Mouse (Mus musculus) midbrain, embryonic 14.5 days (tissue): ENCODE data around the gene Pfkp. TPM values are rescaled to one million over a fixed set of nuclear protein-coding genes. Genes with fewer than 3 reads are reported as not detected.
A peak's percentile ranks its signal among the peaks of the same experiment; 100 is the strongest.

Source experiments
- ATAC-seq: fragments of 200-750 bp; cut with Nextera tagmentation; 2 replicates; pipeline ENCODE4 v1.8.0; 2017; ENCODE audit warnings: moderate number of reproducible peaks, moderate library complexity; ENCODE audit not compliant: low FRiP score, low TSS enrichment
- DNase-seq: peaks from one replicate; pipeline ENCODE4 v3.0.0-alpha.2; 2015
- H3K27ac ChIP-seq: fragments of 300-500 bp; sonication (generic); replicated peaks from 2 replicates; pipeline ENCODE4 v1.5.1; 2014; ENCODE audit warnings: mild to moderate bottlenecking, low read depth, low read length, moderate library complexity
- H3K27me3 ChIP-seq: fragments of 300-500 bp; sonication (generic); 2 replicates; pipeline ENCODE4 v1.6.1; 2014; ENCODE audit warnings: low read length, control low read depth, mixed read lengths; ENCODE audit not compliant: control insufficient read depth, insufficient read depth
- H3K36me3 ChIP-seq: fragments of 300-500 bp; sonication (generic); 2 replicates; pipeline ENCODE4 v1.6.1; 2014; ENCODE audit warnings: low read length, control low read depth; ENCODE audit not compliant: control insufficient read depth, insufficient read depth
- H3K4me1 ChIP-seq: fragments of 300-500 bp; sonication (generic); 2 replicates; pipeline ENCODE4 v1.6.1; 2014; ENCODE audit warnings: mild to moderate bottlenecking, antibody characterized with exemption, low read length, control low read depth; ENCODE audit not compliant: control insufficient read depth, insufficient read depth
- H3K4me2 ChIP-seq: fragments of 300-500 bp; sonication (generic); 2 replicates; pipeline ENCODE4 v1.6.1; 2014; ENCODE audit warnings: mild to moderate bottlenecking, low read length, moderate library complexity
- H3K4me3 ChIP-seq: fragments of 300-500 bp; sonication (generic); replicated peaks from 2 replicates; pipeline ENCODE4 v1.5.1; 2014; ENCODE audit warnings: low read depth, low read length
- H3K9ac ChIP-seq: fragments of 300-500 bp; sonication (generic); replicated peaks from 2 replicates; pipeline ENCODE4 v1.6.1; 2014; ENCODE audit warnings: mild to moderate bottlenecking, low read length, moderate library complexity
- H3K9me3 ChIP-seq: fragments of 300-500 bp; sonication (generic); 2 replicates; pipeline ENCODE4 v1.6.1; 2016; ENCODE audit warnings: low read length, control low read depth, mixed read lengths; ENCODE audit not compliant: control insufficient read depth
- WGBS: fragments of 180-500 bp; shearing (Covaris S2); extraction: QIAGEN DNeasy Blood & Tissue Kit; methylation state at CpG from one replicate; pipeline ENCODE4 v1.1.7; 2014; 5-methylcytosine and 5-hydroxymethylcytosine counted together
- polyA plus RNA-seq: library from polyadenylated mRNA; unstranded; fragments of >200 nt; fragmentation: Nextera tagmentation; extraction: Ambion mirVana; gene quantifications from 2 replicates; pipeline ENCODE4 v1.2.1, GENCODE M21; 2014

Pfkp gene
- polyA plus RNA-seq, 1 experiment from 2014 or later = 241 TPM

DNA sequence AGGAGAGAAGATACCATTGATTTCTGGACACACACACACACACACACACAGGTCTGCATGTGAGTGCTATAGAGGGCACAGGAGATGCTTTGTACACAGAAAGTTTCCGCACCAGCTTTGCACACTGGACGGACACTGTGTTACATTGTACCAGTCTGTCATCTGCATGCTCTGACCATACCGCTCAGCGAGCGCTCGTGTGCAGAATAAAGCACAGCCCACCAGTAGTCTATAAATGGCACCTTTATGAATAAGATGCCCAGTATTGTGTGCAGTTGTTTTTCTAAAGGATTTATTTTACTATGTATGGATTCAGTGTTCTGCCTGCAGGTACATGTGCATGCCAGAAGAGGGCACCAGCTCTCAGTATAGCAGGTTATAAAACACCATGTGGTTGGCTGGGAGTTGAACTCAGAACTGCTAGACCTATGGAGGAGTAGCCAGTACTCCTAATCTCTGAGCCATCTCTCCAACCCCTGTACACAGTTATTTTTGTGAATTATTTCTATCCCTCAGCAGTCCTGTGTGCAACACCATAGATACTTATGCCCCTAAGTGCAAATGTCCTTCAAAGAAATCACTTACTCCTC, 72.6 kb downstream of the Pfkp start:
- no peak overlapping the region for H3K4me3 ChIP-seq
- no peaks in the 10 kb centered on the region for H3K4me1 ChIP-seq
- DNase-seq = peak; percentile 38
- 94% methylated on average over 6 of the region's 6 CpGs for WGBS
- peak; percentile 24; the same call in 1 of the 2 replicates for ATAC-seq
- no peak overlapping the region for H3K4me2 ChIP-seq
- H3K9ac ChIP-seq = no peak overlapping the region
- H3K27ac ChIP-seq = no peak overlapping the region
- H3K9me3 ChIP-seq = no peaks in the 10 kb centered on the region
- no peaks in the 10 kb centered on the region for H3K27me3 ChIP-seq
- peaks cover 94% of the 10 kb centered on the region for H3K36me3 ChIP-seq

DNA sequence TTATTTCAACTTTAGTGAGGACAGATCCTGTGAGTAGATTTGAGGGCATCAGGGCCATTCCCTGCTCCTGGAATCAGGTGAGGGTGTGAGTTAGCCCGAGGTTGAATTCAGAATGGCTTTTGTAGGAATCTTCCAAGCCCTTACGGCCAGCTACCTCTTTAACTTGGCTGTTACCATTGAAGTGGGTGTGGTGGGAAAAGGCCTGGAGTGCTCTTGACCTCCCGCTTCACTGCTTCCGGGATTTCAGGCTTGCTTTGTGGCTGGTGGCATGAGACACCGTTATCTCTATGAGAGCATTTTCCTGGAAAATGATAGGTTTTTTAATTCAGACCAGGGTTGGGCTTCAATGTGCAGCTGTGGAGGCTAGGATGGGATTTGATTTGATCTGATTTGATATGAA, 83.0 kb downstream of the Pfkp start:
- no peaks in the 10 kb centered on the region for H3K9me3 ChIP-seq
- H3K4me3 ChIP-seq = no peak overlapping the region
- peaks cover 98% of the 10 kb centered on the region for H3K36me3 ChIP-seq
- ATAC-seq (no peak), DNase-seq (no peak)
- WGBS = 96% methylated on average over 5 of the region's 5 CpGs
- H3K9ac ChIP-seq = no peak overlapping the region
- H3K4me2 ChIP-seq = no peak overlapping the region
- H3K27me3 ChIP-seq = no peaks in the 10 kb centered on the region
- H3K27ac ChIP-seq = no peak overlapping the region
- H3K4me1 ChIP-seq = no peaks in the 10 kb centered on the region

DNA sequence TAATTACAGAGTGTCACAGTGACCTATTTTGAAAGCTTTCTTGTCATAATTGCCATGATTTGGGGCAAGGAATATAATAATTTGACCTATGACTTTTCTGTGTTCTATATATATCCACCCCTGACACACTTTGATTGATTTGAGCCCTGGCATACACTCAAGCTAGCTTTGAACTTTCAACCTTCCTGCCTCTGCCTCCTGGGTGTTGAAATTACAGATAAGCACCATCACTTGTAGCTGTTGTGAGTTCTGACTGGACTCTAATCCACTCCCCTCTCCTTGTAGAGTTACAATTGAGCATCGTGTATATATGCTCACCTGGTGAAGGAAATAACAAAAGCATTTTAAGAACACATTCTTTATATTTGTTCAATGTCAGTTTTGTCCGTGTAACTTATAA, 86.2 kb downstream of the Pfkp start:
- 87% methylated on average over 2 of the region's 2 CpGs for WGBS
- no peak overlapping the region for H3K27ac ChIP-seq
- H3K4me2 ChIP-seq = no peak overlapping the region
- no peak for ATAC-seq
- DNase-seq = no peak
- H3K9ac ChIP-seq = no peak overlapping the region
- no peaks in the 10 kb centered on the region for H3K9me3 ChIP-seq
- H3K27me3 ChIP-seq = no peaks in the 10 kb centered on the region
- peaks cover 97% of the 10 kb centered on the region for H3K36me3 ChIP-seq
- no peaks in the 10 kb centered on the region for H3K4me1 ChIP-seq
- no peak overlapping the region for H3K4me3 ChIP-seq

DNA sequence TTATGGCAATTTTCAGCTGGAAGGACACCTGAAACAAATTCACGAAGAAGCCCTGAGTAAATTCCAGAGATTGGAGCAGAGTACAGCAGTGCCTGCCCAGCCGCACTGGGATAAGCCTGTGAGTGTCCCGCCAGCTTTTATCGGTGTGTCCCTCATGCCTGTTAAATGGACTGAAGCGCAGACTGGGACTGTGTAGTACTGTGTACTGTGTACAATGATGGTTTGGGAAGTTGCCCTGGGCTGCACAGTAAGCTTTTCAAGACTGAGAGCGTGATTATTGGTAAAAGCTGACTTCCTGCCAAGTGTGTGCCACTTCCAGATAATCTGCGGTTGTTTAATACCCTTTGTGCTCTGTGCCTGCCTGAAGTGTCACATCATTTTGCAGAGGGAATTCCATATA, 90.8 kb downstream of the Pfkp start:
- no peak overlapping the region for H3K9ac ChIP-seq
- H3K4me3 ChIP-seq = no peak overlapping the region
- H3K4me2 ChIP-seq = no peak overlapping the region
- peaks cover 88% of the 10 kb centered on the region for H3K36me3 ChIP-seq
- H3K9me3 ChIP-seq = no peaks in the 10 kb centered on the region
- H3K27me3 ChIP-seq = no peaks in the 10 kb centered on the region
- DNase-seq (peak; percentile 57), ATAC-seq (peak; percentile 44; the same call in 1 of the 2 replicates)
- 76% methylated on average over 7 of the region's 7 CpGs for WGBS
- no peak overlapping the region for H3K27ac ChIP-seq
- no peaks in the 10 kb centered on the region for H3K4me1 ChIP-seq

DNA sequence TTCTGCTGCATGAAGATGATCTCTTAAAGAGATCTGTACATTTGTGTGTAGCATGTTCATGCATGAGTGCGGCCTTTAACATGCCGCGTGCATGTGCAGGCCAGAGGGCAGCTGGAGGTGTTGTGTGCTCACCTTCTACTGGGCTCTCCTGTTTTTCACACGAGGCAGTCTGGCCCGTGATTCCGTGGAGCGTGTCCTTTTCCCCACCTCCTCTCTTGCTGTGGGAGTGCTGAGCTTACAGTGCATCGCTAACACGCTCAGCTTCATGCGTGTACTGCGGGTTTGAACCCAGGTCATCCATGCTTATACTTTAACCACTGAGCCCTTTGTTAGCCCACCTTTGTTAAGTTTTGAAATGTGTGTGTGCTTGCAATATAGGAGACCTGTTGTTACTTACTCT, 92.9 kb downstream of the Pfkp start:
- no peak for ATAC-seq
- H3K9me3 ChIP-seq = no peaks in the 10 kb centered on the region
- DNase-seq = no peak
- no peaks in the 10 kb centered on the region for H3K4me1 ChIP-seq
- no peak overlapping the region for H3K4me3 ChIP-seq
- H3K9ac ChIP-seq = no peak overlapping the region
- peaks cover 81% of the 10 kb centered on the region for H3K36me3 ChIP-seq
- no peak overlapping the region for H3K4me2 ChIP-seq
- 96% methylated on average over 11 of the region's 11 CpGs for WGBS
- no peak overlapping the region for H3K27ac ChIP-seq
- no peaks in the 10 kb centered on the region for H3K27me3 ChIP-seq

DNA sequence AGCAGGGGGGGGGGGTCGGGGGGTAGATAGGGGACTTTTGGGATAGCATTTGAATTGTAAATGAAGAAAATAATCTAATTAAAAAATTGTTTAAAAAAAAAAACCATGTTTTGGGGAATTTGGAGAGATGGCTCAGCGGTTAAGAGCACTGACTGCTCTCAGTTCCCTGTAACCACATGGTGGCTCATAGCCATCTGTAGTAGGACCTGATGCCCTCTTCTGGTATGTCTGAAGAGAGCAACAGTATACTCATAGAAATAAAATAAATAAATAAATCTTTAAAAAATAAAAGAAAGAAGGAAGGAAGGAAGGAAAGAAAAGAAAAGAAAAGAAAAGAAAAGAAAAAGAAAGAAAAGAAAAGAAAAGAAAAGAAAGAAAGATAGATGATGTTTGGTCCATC, 94.9 kb downstream of the Pfkp start:
- WGBS = 92% methylated on average over 2 of the region's 2 CpGs
- ATAC-seq = no peak
- H3K27ac ChIP-seq = no peak overlapping the region

DNA sequence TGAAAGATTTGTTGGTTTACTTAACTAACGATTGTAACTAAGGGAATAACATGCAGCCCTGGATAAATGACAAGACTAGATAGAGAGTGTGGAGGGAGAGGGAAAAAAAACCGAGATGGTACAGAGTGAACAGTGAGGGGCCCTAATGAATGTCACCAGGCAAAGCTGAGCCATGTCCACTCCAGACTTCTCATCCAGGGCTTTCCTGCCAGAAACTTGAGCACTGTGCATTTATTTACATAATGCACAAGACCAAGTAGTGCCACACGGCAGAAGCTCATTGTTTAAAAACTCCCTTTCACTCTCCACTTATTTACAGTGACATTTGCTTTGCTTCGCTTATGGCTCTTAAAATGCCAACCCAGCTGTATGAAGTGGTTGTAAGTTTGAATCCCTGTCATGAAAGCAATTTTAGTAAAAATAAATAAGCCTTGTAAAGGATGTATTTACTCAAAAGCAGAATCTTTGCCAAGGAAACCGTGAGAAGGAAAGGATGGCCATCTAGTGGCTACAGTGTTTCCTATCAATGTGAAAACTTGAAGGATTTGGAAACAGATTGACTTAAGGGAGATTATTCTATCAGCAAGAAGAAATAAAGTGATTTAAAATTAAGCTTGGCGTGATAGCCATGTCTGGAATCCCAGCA, 113.2 kb downstream of the Pfkp start:
- H3K4me3 ChIP-seq = no peak overlapping the region
- no peak overlapping the region; the same call in 1 of the 2 replicates for H3K4me2 ChIP-seq
- no peaks in the 10 kb centered on the region for H3K27me3 ChIP-seq
- H3K4me1 ChIP-seq = no peaks in the 10 kb centered on the region
- no peaks in the 10 kb centered on the region for H3K36me3 ChIP-seq
- H3K9me3 ChIP-seq = no peaks in the 10 kb centered on the region
- no peak overlapping the region for H3K9ac ChIP-seq
- WGBS = 40% methylated on average over 6 of the region's 6 CpGs
- ATAC-seq = no peak
- no peak overlapping the region for H3K27ac ChIP-seq
- peak; percentile 81 for DNase-seq

More for the DNA sequence above, 94.9 kb downstream of the Pfkp start:
- no peak overlapping the region for H3K9ac ChIP-seq
- H3K4me1 ChIP-seq = peaks cover 3% of the 10 kb centered on the region
- no peaks in the 10 kb centered on the region for H3K9me3 ChIP-seq
- H3K27me3 ChIP-seq = no peaks in the 10 kb centered on the region
- H3K36me3 ChIP-seq = peaks cover 70% of the 10 kb centered on the region
- no peak overlapping the region for H3K4me2 ChIP-seq
- peak; percentile 36 for DNase-seq
- no peak overlapping the region for H3K4me3 ChIP-seq

DNA sequence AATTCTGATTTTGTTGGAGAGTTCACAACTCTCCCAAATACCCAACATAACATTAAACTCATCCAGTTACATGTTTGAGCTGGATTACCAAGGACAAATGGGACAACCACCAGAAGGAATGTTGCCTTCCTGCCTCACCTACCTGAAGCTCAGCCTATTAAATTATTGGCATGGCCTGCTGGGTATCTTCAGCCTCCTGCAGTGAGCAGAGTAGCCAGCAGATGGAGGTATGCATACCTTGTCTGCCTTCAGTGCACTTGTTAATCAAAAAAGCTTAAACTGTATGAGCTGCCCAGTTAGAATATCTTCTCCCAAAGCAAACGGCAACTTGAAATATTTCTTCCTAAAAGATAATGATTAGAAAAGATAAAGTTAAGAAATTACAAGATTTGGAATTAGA, 115.9 kb downstream of the Pfkp start:
- Histone ChIP-seq H3K36me3 (no peaks in the 10 kb centered on the region), H3K4me3 (no peak overlapping the region), H3K9me3 (no peaks in the 10 kb centered on the region), H3K4me1 (no peaks in the 10 kb centered on the region), H3K27me3 (no peaks in the 10 kb centered on the region), H3K27ac (no peak overlapping the region), H3K9ac (no peak overlapping the region), H3K4me2 (no peak overlapping the region)
- no peak for ATAC-seq
- peak; percentile 31 for DNase-seq
- 86% methylated on average over 1 of the region's 1 CpGs for WGBS
